Mouse (Mus musculus): ENCODE data around the gene Ppcdc. TPM values are rescaled to one million over a fixed set of nuclear protein-coding genes. Genes with fewer than 3 reads are reported as not detected.

Gene Ppcdc
- polyA plus RNA-seq, 1 experiment from 2014 or later = 29.5 TPM

DNA sequence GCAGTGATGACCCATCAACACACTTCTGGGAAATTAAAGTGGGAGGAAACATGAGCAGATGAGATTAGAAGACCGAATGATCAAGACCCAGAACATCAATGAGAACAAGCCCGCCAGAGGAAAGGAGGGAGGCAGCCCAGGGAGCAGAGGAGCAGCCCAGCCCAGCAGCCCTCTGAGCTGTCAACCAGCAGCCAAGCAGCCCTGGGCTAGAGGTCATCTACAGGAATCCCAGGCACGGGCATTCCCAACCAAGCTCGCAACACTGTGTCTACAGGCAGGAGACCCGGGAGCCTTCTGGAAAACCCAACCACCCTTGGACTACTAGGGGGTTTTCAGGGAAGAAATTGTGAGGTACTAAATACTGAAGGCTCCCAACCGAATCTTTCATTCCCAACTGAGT is 15.9 kb downstream of the Ppcdc start:
- no peaks in the 10 kb centered on the region for H3K36me3 ChIP-seq (ENCODE audit: control insufficient read depth, insufficient read depth, low read length)
- no peak overlapping the region for H3K9ac ChIP-seq (ENCODE audit: low read length)
- ATAC-seq (replicated peaks; ENCODE audit: low FRiP score) (no peak), DNase-seq (ENCODE audit: low spot score) (no peak)
- H3K27ac ChIP-seq (ENCODE audit: low read depth, low read length) = no peak overlapping the region
- 86% methylated on average over 6 of the region's 6 CpGs for WGBS
- no peaks in the 10 kb centered on the region for H3K4me1 ChIP-seq (replicated peaks; ENCODE audit: control insufficient read depth, insufficient read depth, low read length)
- H3K9me3 ChIP-seq (ENCODE audit: control insufficient read depth, low read length) = no peaks in the 10 kb centered on the region
- no peaks in the 10 kb centered on the region for H3K27me3 ChIP-seq (ENCODE audit: control insufficient read depth, insufficient read depth, low read length)
- no peak overlapping the region for H3K4me3 ChIP-seq (ENCODE audit: low read depth, low read length)
- H3K4me2 ChIP-seq (ENCODE audit: low read depth, low read length, severe bottlenecking) = no peak overlapping the region

DNA sequence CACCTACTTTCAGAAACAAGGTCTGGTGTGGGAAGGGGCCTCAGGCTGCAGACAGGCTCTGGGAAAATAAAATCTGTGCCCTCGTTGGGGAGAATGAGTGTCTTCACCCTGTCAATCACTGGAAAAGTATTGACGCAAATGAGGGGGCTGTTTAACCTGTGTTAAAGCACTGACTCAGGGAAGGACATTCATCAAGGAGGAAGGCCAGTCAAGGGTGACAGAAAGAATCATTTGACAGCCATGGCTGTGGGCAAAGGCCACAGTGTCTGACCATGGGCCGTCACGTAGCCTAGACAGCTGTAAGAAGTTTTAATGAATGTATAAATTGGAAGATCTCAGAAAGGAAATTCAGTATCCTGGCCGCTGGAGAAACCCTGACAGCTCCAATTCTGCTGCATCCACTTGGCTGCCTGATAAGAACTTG is 18.2 kb downstream of the Ppcdc start:
- H3K4me1 ChIP-seq (replicated peaks; ENCODE audit: control insufficient read depth, insufficient read depth, low read length) = no peaks in the 10 kb centered on the region
- H3K27me3 ChIP-seq (ENCODE audit: control insufficient read depth, insufficient read depth, low read length) = no peaks in the 10 kb centered on the region
- no peak overlapping the region for H3K9ac ChIP-seq (ENCODE audit: low read length)
- H3K27ac ChIP-seq (ENCODE audit: low read depth, low read length) = no peak overlapping the region
- no peak overlapping the region for H3K4me3 ChIP-seq (ENCODE audit: low read depth, low read length)
- H3K4me2 ChIP-seq (ENCODE audit: low read depth, low read length, severe bottlenecking) = no peak overlapping the region
- H3K36me3 ChIP-seq (ENCODE audit: control insufficient read depth, insufficient read depth, low read length) = no peaks in the 10 kb centered on the region
- no peak for ATAC-seq (replicated peaks; ENCODE audit: low FRiP score)
- WGBS = 79% methylated on average over 5 of the region's 5 CpGs
- no peak for DNase-seq (ENCODE audit: low spot score)
- no peaks in the 10 kb centered on the region for H3K9me3 ChIP-seq (ENCODE audit: control insufficient read depth, low read length)

DNA sequence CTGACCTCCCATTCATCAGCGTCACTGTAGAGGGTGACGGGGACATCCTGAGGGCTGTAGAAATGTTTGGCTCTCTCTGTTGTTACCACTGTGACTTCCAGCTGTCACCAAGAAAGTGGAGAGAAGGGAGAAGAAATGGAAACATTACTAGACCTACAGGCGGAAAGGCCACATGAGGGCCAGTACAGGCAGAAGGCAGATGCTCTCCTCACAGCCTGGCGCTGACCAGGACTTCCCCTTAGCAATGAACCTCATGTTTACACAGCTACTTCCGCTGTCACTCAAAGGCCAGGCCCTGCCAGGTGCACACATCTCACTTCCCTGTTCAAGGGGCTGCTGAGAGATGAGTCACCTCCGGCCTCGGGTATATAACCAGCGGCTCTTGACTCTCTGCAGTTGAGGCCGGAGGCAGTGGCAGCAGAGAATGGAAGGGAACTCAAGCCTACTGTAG is 18.8 kb downstream of the Ppcdc start:
- no peaks in the 10 kb centered on the region for H3K9me3 ChIP-seq (ENCODE audit: control insufficient read depth, low read length)
- H3K4me2 ChIP-seq (ENCODE audit: low read depth, low read length, severe bottlenecking) = no peak overlapping the region
- ATAC-seq (replicated peaks; ENCODE audit: low FRiP score) (no peak), DNase-seq (ENCODE audit: low spot score) (no peak)
- no peak overlapping the region for H3K9ac ChIP-seq (ENCODE audit: low read length)
- no peaks in the 10 kb centered on the region for H3K27me3 ChIP-seq (ENCODE audit: control insufficient read depth, insufficient read depth, low read length)
- 89% methylated on average over 9 of the region's 9 CpGs for WGBS
- H3K4me3 ChIP-seq (ENCODE audit: low read depth, low read length) = no peak overlapping the region
- no peaks in the 10 kb centered on the region for H3K36me3 ChIP-seq (ENCODE audit: control insufficient read depth, insufficient read depth, low read length)
- H3K4me1 ChIP-seq (replicated peaks; ENCODE audit: control insufficient read depth, insufficient read depth, low read length) = no peaks in the 10 kb centered on the region
- no peak overlapping the region for H3K27ac ChIP-seq (ENCODE audit: low read depth, low read length)

DNA sequence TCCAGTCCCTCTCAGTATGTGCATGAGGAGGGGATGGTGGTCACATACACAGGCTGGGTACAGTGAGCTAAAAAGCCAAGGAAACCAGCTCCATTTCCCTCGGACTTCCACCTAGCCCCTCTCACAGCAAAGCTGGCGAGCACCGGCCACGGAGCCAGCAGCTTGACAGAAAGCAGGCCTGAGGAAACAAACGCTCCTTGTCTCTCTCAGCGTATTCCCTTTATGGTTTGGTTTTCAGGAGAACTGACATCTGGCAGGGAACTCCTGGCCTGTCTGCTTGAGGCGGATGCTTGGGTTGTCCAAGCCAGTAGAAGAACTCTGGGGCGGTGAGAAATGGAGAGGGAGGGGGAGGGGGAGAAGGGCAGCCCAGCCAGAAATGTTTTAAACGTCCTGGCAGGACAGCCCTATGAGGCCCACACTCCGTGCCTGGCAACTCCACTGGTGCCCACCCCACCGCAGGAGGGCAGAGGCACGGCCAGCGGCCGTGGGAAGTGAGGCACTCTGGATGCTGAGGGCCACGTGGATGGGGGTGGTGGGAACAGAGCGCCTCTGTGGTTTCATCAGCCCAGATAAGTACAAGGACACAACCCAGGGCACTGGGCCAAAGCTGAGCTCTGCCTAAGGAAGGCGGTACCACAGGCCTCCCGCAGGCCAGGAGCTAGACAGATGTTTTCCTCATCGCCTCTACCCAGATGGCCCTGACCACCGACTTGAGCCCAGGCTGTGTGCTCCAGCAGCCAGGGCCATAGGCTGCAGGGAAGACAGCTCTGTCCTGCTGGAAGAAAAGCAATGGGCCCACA is 19.4 kb downstream of the Ppcdc start:
- no peaks in the 10 kb centered on the region for H3K4me1 ChIP-seq (replicated peaks; ENCODE audit: control insufficient read depth, insufficient read depth, low read length)
- no peak overlapping the region for H3K4me2 ChIP-seq (ENCODE audit: low read depth, low read length, severe bottlenecking)
- H3K27me3 ChIP-seq (ENCODE audit: control insufficient read depth, insufficient read depth, low read length) = no peaks in the 10 kb centered on the region
- ATAC-seq (replicated peaks; ENCODE audit: low FRiP score) = no peak
- no peak overlapping the region for H3K9ac ChIP-seq (ENCODE audit: low read length)
- no peak overlapping the region for H3K4me3 ChIP-seq (ENCODE audit: low read depth, low read length)
- DNase-seq (ENCODE audit: low spot score) = no peak
- no peaks in the 10 kb centered on the region for H3K36me3 ChIP-seq (ENCODE audit: control insufficient read depth, insufficient read depth, low read length)
- no peaks in the 10 kb centered on the region for H3K9me3 ChIP-seq (ENCODE audit: control insufficient read depth, low read length)
- H3K27ac ChIP-seq (ENCODE audit: low read depth, low read length) = no peak overlapping the region
- 81% methylated on average over 20 of the region's 20 CpGs for WGBS

DNA sequence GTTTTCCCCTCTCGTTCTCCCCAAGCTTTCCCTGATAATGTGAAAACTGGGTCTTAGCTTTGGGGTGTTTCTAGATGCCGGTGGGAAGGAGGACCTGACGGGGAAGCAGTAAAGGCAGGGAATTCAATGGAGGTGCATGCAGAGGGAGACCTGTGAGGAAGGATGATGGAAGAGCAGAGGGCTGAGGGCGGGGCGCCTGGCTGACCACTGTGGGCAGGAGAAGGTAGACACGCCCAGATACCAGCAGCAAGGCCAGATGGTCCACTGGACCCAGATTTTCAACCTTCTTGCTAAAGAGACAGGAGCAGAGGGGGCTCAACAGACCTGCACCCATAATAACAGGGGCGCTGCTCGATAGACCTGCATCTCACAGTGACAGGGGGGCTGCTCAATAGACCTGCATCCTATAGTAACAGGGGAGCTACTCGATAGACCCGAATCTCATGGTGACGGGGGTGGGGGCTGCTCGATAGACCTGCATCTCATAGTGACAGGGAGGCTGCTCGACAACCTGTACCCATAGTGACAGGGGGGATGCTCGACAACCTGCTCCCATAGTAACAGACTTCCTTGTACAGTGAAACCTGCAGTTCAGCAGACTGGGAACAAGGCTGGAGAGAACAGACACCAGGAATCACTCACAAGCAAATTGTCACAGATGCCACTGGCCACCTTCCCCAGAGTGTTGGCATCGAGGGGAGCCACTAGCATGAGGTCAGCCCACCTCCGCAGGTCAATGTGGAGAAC is 20.2 kb downstream of the Ppcdc start:
- no peak for ATAC-seq (replicated peaks; ENCODE audit: low FRiP score)
- H3K4me3 ChIP-seq (ENCODE audit: low read depth, low read length) = no peak overlapping the region
- H3K4me2 ChIP-seq (ENCODE audit: low read depth, low read length, severe bottlenecking) = no peak overlapping the region
- H3K4me1 ChIP-seq (replicated peaks; ENCODE audit: control insufficient read depth, insufficient read depth, low read length) = no peaks in the 10 kb centered on the region
- no peaks in the 10 kb centered on the region for H3K36me3 ChIP-seq (ENCODE audit: control insufficient read depth, insufficient read depth, low read length)
- WGBS = 88% methylated on average over 16 of the region's 16 CpGs
- H3K9ac ChIP-seq (ENCODE audit: low read length) = no peak overlapping the region
- no peak overlapping the region for H3K27ac ChIP-seq (ENCODE audit: low read depth, low read length)
- no peak for DNase-seq (ENCODE audit: low spot score)
- H3K27me3 ChIP-seq (ENCODE audit: control insufficient read depth, insufficient read depth, low read length) = no peaks in the 10 kb centered on the region
- H3K9me3 ChIP-seq (ENCODE audit: control insufficient read depth, low read length) = no peaks in the 10 kb centered on the region

DNA sequence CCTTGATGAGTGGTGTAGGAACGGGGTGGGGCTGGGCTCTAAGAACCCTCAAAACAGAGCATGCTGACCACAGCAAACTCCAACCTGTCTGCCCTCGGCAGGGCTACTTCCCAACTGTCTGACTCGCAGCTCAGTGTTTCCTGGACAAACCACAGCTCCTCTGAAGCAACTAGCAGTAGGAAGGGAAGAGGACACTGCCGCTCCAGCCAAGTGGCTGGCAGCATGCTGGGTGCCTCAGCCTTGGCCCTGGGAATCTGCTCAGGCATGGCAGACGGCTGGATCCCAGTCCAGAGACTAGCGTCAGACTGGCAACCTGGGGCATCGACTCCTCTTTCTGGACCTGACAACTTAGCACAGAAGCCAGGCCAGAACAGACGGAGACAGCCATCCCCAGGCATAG is 22.6 kb downstream of the Ppcdc start:
- WGBS = 89% methylated on average over 8 of the region's 8 CpGs
- H3K4me1 ChIP-seq (replicated peaks; ENCODE audit: control insufficient read depth, insufficient read depth, low read length) = no peaks in the 10 kb centered on the region
- no peaks in the 10 kb centered on the region for H3K27me3 ChIP-seq (ENCODE audit: control insufficient read depth, insufficient read depth, low read length)
- no peak overlapping the region for H3K4me3 ChIP-seq (ENCODE audit: low read depth, low read length)
- no peaks in the 10 kb centered on the region for H3K36me3 ChIP-seq (ENCODE audit: control insufficient read depth, insufficient read depth, low read length)
- DNase-seq (ENCODE audit: low spot score) (no peak), ATAC-seq (replicated peaks; ENCODE audit: low FRiP score) (no peak)
- H3K9me3 ChIP-seq (ENCODE audit: control insufficient read depth, low read length) = no peaks in the 10 kb centered on the region
- no peak overlapping the region for H3K27ac ChIP-seq (ENCODE audit: low read depth, low read length)
- no peak overlapping the region for H3K4me2 ChIP-seq (ENCODE audit: low read depth, low read length, severe bottlenecking)
- no peak overlapping the region for H3K9ac ChIP-seq (ENCODE audit: low read length)

DNA sequence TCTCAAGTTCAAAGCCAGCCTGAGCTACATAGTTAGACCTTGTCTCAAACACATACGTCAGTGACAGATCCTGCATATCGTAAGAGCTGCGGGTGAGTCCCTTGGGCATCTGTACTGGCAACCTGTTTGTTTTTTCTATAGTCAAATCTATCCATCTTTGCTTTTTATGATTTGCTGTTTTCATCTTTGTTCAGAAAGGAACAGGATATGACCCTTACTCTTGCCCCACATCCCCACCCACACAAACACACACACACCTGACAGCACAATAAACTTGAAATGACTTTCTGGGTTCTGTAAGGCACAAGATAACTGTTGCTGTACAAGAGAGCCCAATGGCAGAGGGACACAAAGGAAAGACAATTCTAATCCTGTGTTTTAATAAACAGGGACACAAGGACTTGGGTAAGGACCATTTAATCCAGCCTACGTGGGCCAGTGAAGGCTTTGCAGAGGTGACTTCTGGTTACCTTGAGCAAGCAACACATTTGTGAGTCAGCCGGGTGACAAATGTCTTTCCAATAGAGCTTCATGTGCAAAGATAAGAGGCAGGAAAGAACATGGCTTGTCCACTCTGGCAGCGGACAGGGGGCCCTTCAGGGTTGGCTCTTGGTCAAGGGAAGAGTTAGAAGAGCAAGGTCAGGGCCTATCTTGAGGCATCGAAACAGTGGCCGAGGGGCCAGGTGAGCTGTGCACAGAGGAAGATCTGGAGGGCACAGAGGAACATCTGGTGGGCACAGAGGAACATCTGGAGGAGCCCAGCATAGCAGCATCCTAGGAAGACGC is 32.6 kb downstream of the Ppcdc start:
- DNase-seq (ENCODE audit: low spot score) = no peak
- no peak overlapping the region for H3K4me3 ChIP-seq (ENCODE audit: low read depth, low read length)
- no peak overlapping the region for H3K27ac ChIP-seq (ENCODE audit: low read depth, low read length)
- no peaks in the 10 kb centered on the region for H3K9me3 ChIP-seq (ENCODE audit: control insufficient read depth, low read length)
- H3K4me1 ChIP-seq (replicated peaks; ENCODE audit: control insufficient read depth, insufficient read depth, low read length) = no peaks in the 10 kb centered on the region
- no peak for ATAC-seq (replicated peaks; ENCODE audit: low FRiP score)
- 93% methylated on average over 9 of the region's 9 CpGs for WGBS
- no peak overlapping the region for H3K9ac ChIP-seq (ENCODE audit: low read length)
- no peaks in the 10 kb centered on the region for H3K36me3 ChIP-seq (ENCODE audit: control insufficient read depth, insufficient read depth, low read length)
- H3K4me2 ChIP-seq (ENCODE audit: low read depth, low read length, severe bottlenecking) = no peak overlapping the region
- no peaks in the 10 kb centered on the region for H3K27me3 ChIP-seq (ENCODE audit: control insufficient read depth, insufficient read depth, low read length)

DNA sequence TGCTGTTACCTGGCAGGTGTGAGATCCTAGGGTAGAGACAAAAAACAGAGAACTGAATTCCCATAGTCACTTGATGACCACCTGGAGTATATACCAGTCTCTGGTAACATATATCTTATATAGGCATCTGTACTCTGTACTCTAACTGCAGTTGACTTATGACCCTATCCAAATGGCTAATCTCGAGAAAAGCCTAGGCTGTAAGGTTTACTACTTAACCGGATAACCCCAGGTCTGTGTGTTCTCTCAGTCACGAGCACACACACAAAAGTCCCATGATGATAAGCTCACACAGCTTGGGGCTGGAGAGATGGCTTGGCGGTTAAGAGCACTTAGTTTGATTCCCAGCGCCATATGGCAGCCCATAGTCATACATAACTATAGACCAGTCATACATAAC is 33.5 kb downstream of the Ppcdc start:
- Histone ChIP-seq H3K36me3 (ENCODE audit: control insufficient read depth, insufficient read depth, low read length) (no peaks in the 10 kb centered on the region), H3K4me3 (ENCODE audit: low read depth, low read length) (no peak overlapping the region), H3K4me2 (ENCODE audit: low read depth, low read length, severe bottlenecking) (no peak overlapping the region), H3K9ac (ENCODE audit: low read length) (no peak overlapping the region), H3K27me3 (ENCODE audit: control insufficient read depth, insufficient read depth, low read length) (no peaks in the 10 kb centered on the region), H3K9me3 (ENCODE audit: control insufficient read depth, low read length) (no peaks in the 10 kb centered on the region), H3K4me1 (replicated peaks; ENCODE audit: control insufficient read depth, insufficient read depth, low read length) (no peaks in the 10 kb centered on the region), H3K27ac (ENCODE audit: low read depth, low read length) (no peak overlapping the region)
- ATAC-seq (replicated peaks; ENCODE audit: low FRiP score) (no peak), DNase-seq (ENCODE audit: low spot score) (no peak)
- 92% methylated on average over 5 of the region's 5 CpGs for WGBS

Data from forebrain, embryonic 11.5 days (tissue).